Mouse (Mus musculus): ENCODE measurements around the gene Eng. TPM values are rescaled to one million over a fixed set of nuclear protein-coding genes. Genes with fewer than 3 reads are reported as not detected.

The Eng gene
- total RNA-seq, 2 experiments from 2014 or later = 97.9 to 99.9 TPM

Small RNA genes within 50 kb of the gene (microRNA-seq; reads per million reads assigned to microRNA genes)
- gene Gm47291 (not detected), gene Mir1954 (not detected), gene Mir2861 (not detected), gene Mir3960 (not detected), gene Mir8093 (not detected)

Other genes with a start within 250 kb of the Eng start
- 1 to 10 TPM; 3.6 to 3.7 TPM for gene Naif1, start 196.1 kb upstream of the Eng start, total RNA-seq (2021)
- 100 to 1,000 TPM in 1 of 2 experiments, 10 to 100 TPM in 1; 36.5 to 121 TPM for gene Slc25a25, start 195.2 kb upstream of the Eng start, total RNA-seq (2021)
- 10 to 100 TPM; 24.6 to 26.8 TPM for gene Fam102a, start 111.3 kb upstream of the Eng start, total RNA-seq (2021)
- gene Dpm2, start 75.7 kb upstream of the Eng start, total RNA-seq (2021) = 10 to 100 TPM; 44.4 to 49.9 TPM
- not detected for gene Pip5kl1, start 71.8 kb upstream of the Eng start, total RNA-seq (2021)
- gene 9430097D07Rik, start 70.9 kb upstream of the Eng start, total RNA-seq (2021) = not detected
- 10 to 100 TPM; 14.3 to 14.7 TPM for gene St6galnac4, start 59.5 kb upstream of the Eng start, total RNA-seq (2021)
- 10 to 100 TPM; 55.2 to 64.1 TPM for gene St6galnac6, start 46.9 kb upstream of the Eng start, total RNA-seq (2021)
- gene Ak1, start 24.8 kb upstream of the Eng start, total RNA-seq (2021) = 100 to 1,000 TPM in 1 of 2 experiments, 10 to 100 TPM in 1; 71.5 to 143 TPM
- 10 to 100 TPM; 27.1 to 37.6 TPM for gene Fpgs, start 57.5 kb downstream of the Eng start, total RNA-seq (2021)
- 10 to 100 TPM; 65.5 to 70.9 TPM for gene Cdk9, start 66.5 kb downstream of the Eng start, total RNA-seq (2021)
- gene Sh2d3c, start 74.5 kb downstream of the Eng start, total RNA-seq (2021) = 10 to 100 TPM; 28.9 to 35.4 TPM
- gene 6330409D20Rik, start 94.4 kb downstream of the Eng start, total RNA-seq (2021) = under 1 TPM in 1 of 2 experiments, not detected in 1; 0.30 TPM
- gene Tor2a, start 110.6 kb downstream of the Eng start, total RNA-seq (2021) = 10 to 100 TPM; 27.7 to 32.6 TPM
- gene Ttc16, start 129.0 kb downstream of the Eng start, total RNA-seq (2021) = under 1 TPM in 1 of 2 experiments, not detected in 1; 0.15 TPM
- gene Ptrh1, start 129.2 kb downstream of the Eng start, total RNA-seq (2021) = 1 to 10 TPM; 4.8 to 5.0 TPM
- gene Cfap157, start 137.8 kb downstream of the Eng start, total RNA-seq (2021) = not detected
- 10 to 100 TPM; 23.7 to 35.7 TPM for gene Stxbp1, start 200.7 kb downstream of the Eng start, total RNA-seq (2021)
- gene Fam129b, start 229.5 kb downstream of the Eng start, total RNA-seq (2021) = 10 to 100 TPM; 28.9 to 30.7 TPM